Mouse (Mus musculus) MEL (cell line): Measurements from ENCODE around the gene Prrt3. TPM values are rescaled to one million over a fixed set of nuclear protein-coding genes. Genes with fewer than 3 reads are reported as not detected.

Source experiments
- DNase-seq: peaks from one replicate; pipeline ENCODE4 v3.0.0; 2011; ENCODE audit warnings: low read depth, low spot score
- H3K27ac ChIP-seq: 2 replicates; pipeline ENCODE4 v1.5.1; 2012; ENCODE audit warnings: low read depth, mild to moderate bottlenecking, control low read depth, low read length, moderate library complexity; ENCODE audit not compliant: control insufficient read depth
- H3K27me3 ChIP-seq, 2 experiments: fragments of 150-350 bp in 1 of 2; sonication (generic) in 1 of 2; 2 replicates each; pipeline ENCODE4 v1.6.1; 2012; ENCODE audit warnings: low read length in 2 of 2, mild to moderate bottlenecking in 2 of 2, improper control_type of control experiment in 1 of 2, moderate library complexity in 1 of 2; ENCODE audit not compliant: insufficient read depth in 2 of 2, control insufficient read depth in 1 of 2
- H3K36me3 ChIP-seq, 2 experiments: 2 replicates each; pipeline ENCODE4 v1.6.1; 2012 to 2014; ENCODE audit warnings: low read length in 2 of 2, improper control_type of control experiment in 1 of 2, inconsistent platforms in 1 of 2, mild to moderate bottlenecking in 1 of 2; ENCODE audit not compliant: insufficient read depth in 2 of 2, control insufficient read depth in 1 of 2
- H3K4me1 ChIP-seq, 2 experiments: fragments of 150-350 bp in 1 of 2; sonication (generic) in 1 of 2; 2 replicates each; pipeline ENCODE4 v1.6.1; 2012; ENCODE audit warnings: low read length in 2 of 2, improper control_type of control experiment in 1 of 2, mild to moderate bottlenecking in 1 of 2; ENCODE audit not compliant: insufficient read depth in 2 of 2, control insufficient read depth in 1 of 2
- H3K4me3 ChIP-seq, 2 experiments: fragments of 150-350 bp in 1 of 2; sonication (generic) in 1 of 2; 2 replicates each; pipeline ENCODE4 v1.5.1; 2012; ENCODE audit warnings: low read depth in 2 of 2, low read length in 2 of 2, mild to moderate bottlenecking in 2 of 2, moderate library complexity in 2 of 2, control low read depth in 1 of 2, improper control_type of control experiment in 1 of 2; ENCODE audit not compliant: control insufficient read depth in 1 of 2, insufficient read depth in 1 of 2
- H3K79me2 ChIP-seq: 2 replicates; pipeline ENCODE4 v1.6.1; 2012; ENCODE audit warnings: mild to moderate bottlenecking, low read length, moderate library complexity; ENCODE audit not compliant: control insufficient read depth, poor library complexity, insufficient read depth
- H3K9ac ChIP-seq: 2 replicates; pipeline ENCODE4 v1.6.1; 2012; ENCODE audit warnings: low read depth, mild to moderate bottlenecking, control low read depth, low read length, moderate library complexity; ENCODE audit not compliant: control insufficient read depth, poor library complexity, severe bottlenecking
- H3K9me3 ChIP-seq: fragments of 150-350 bp; sonication (generic); replicated peaks from 2 replicates; pipeline ENCODE4 v1.6.1; 2012; ENCODE audit warnings: mild to moderate bottlenecking, low read length, improper control_type of control experiment, moderate library complexity; ENCODE audit not compliant: insufficient read depth
- BHLHE40 ChIP-seq: IDR thresholded peaks from 2 replicates; pipeline ENCODE4 v1.6.1; 2012; ENCODE audit warnings: low read depth, mild to moderate bottlenecking, inconsistent platforms, low read length, improper control_type of control experiment, borderline replicate concordance
- CHD1 ChIP-seq: IDR thresholded peaks from 2 replicates; pipeline ENCODE4 v1.6.1; 2012; ENCODE audit warnings: low read depth, mild to moderate bottlenecking, inconsistent platforms, low read length, improper control_type of control experiment
- CHD2 ChIP-seq: IDR thresholded peaks from 2 replicates; pipeline ENCODE4 v1.6.1; 2011; ENCODE audit warnings: low read length, improper control_type of control experiment
- ETS1 ChIP-seq: IDR thresholded peaks from 2 replicates; pipeline ENCODE4 v1.6.1; 2012; ENCODE audit warnings: low read depth, mild to moderate bottlenecking, inconsistent platforms, low read length, improper control_type of control experiment, moderate library complexity
- GABPA ChIP-seq: IDR thresholded peaks from 2 replicates; pipeline ENCODE4 v1.6.1; 2012; ENCODE audit warnings: low read depth, mild to moderate bottlenecking, inconsistent platforms, low read length, improper control_type of control experiment, moderate library complexity
- GATA1 ChIP-seq: IDR thresholded peaks from 2 replicates; pipeline ENCODE4 v1.6.1; 2011; ENCODE audit warnings: low read depth, low read length, improper control_type of control experiment
- KAT2A ChIP-seq: conservative IDR thresholded peaks from 2 replicates; pipeline ENCODE4 v1.6.1; 2012; ENCODE audit warnings: low read depth, low read length, improper control_type of control experiment, inconsistent platforms
- MAFK ChIP-seq: IDR thresholded peaks from 2 replicates; pipeline ENCODE4 v1.6.1; 2011; ENCODE audit warnings: low read depth, mild to moderate bottlenecking, low read length, improper control_type of control experiment, borderline replicate concordance
- MAX ChIP-seq: IDR thresholded peaks from 2 replicates; pipeline ENCODE4 v1.6.1; 2011; ENCODE audit warnings: low read length, improper control_type of control experiment
- MAZ ChIP-seq: IDR thresholded peaks from 2 replicates; pipeline ENCODE4 v1.6.1; 2012; ENCODE audit warnings: low read depth, mild to moderate bottlenecking, inconsistent platforms, low read length, improper control_type of control experiment
- MYB ChIP-seq: IDR thresholded peaks from 2 replicates; pipeline ENCODE4 v1.6.1; 2011; ENCODE audit warnings: mild to moderate bottlenecking, low read depth, low read length, improper control_type of control experiment
- POLR2AphosphoS5 ChIP-seq: IDR thresholded peaks from 2 replicates; pipeline ENCODE4 v1.6.1; 2012; ENCODE audit warnings: low read depth, borderline replicate concordance, mild to moderate bottlenecking, inconsistent platforms, low read length, moderate library complexity, mixed read lengths
- RCOR1 ChIP-seq: IDR thresholded peaks from 2 replicates; pipeline ENCODE4 v1.6.1; 2012; ENCODE audit warnings: low read depth, mild to moderate bottlenecking, inconsistent platforms, low read length, improper control_type of control experiment
- SIN3A ChIP-seq: IDR thresholded peaks from 2 replicates; pipeline ENCODE4 v1.6.1; 2012; ENCODE audit warnings: low read length, improper control_type of control experiment, inconsistent platforms
- SMC3 ChIP-seq: IDR thresholded peaks from 2 replicates; pipeline ENCODE4 v1.6.1; 2011; ENCODE audit warnings: low read depth, low read length, improper control_type of control experiment
- TBP ChIP-seq: IDR thresholded peaks from 2 replicates; pipeline ENCODE4 v1.8.0; 2011; ENCODE audit warnings: low read depth, low read length, improper control_type of control experiment
- USF1 ChIP-seq: IDR thresholded peaks from 2 replicates; pipeline ENCODE4 v1.6.1; 2014; ENCODE audit warnings: low read depth, mild to moderate bottlenecking, inconsistent platforms, low read length, improper control_type of control experiment, moderate library complexity
- USF2 ChIP-seq, 2 experiments: IDR thresholded peaks; 2 replicates each; pipeline ENCODE4 v1.6.1; 2011 to 2012; ENCODE audit warnings: improper control_type of control experiment in 2 of 2, low read length in 2 of 2, borderline replicate concordance in 1 of 2, inconsistent platforms in 1 of 2, low read depth in 1 of 2, mild to moderate bottlenecking in 1 of 2; ENCODE audit not compliant: insufficient read depth in 1 of 2
- ZC3H11A ChIP-seq: IDR thresholded peaks from 2 replicates; pipeline ENCODE4 v1.6.1; 2012; ENCODE audit warnings: low read depth, mild to moderate bottlenecking, inconsistent platforms, low read length, improper control_type of control experiment
- ZMIZ1 ChIP-seq: IDR thresholded peaks from 2 replicates; pipeline ENCODE4 v1.6.1; 2012; ENCODE audit warnings: low read depth, mild to moderate bottlenecking, inconsistent platforms, low read length, improper control_type of control experiment, moderate library complexity
- ZNF384 ChIP-seq: IDR thresholded peaks from 2 replicates; pipeline ENCODE4 v1.6.1; 2012; ENCODE audit warnings: low read depth, mild to moderate bottlenecking, inconsistent platforms, low read length, improper control_type of control experiment
- polyA plus RNA-seq, 2 experiments: library from polyadenylated mRNA; stranded (reverse) in 1 of 2; unstranded in 1 of 2; fragments of >175 nt in 1 of 2; fragments of >200 nt in 1 of 2; gene quantifications; 2 replicates each; pipeline versions ENCODE4 v1.2.1 to v1.2.4; 2012; ENCODE audit warnings: low replicate concordance in 2 of 2, low read depth in 1 of 2; ENCODE audit not compliant: insufficient read length in 2 of 2, insufficient read depth in 1 of 2, missing spikeins in 1 of 2
- total RNA-seq: library from RNA; depleted of rRNA; stranded (reverse); fragments of 300-350 nt; gene quantifications from 2 replicates; pipeline ENCODE4 v1.2.3, GENCODE M21; 2012

Prrt3 gene
- total and polyA plus RNA-seq, 3 experiments = 0.08 to 0.10 TPM; not detected in 1

- peaks cover 0 to 12% of the 10 kb centered on the region in 2 experiments; a peak in 2 of 4 replicates for H3K36me3 ChIP-seq
- no peak for TF ChIP-seq USF1
- no peak for TF ChIP-seq GABPA
- TF ChIP-seq CHD2 = no peak
- TF ChIP-seq MAX = no peak
- no peak for TF ChIP-seq MYB
- TF ChIP-seq GATA1 = no peak
- no peak for TF ChIP-seq BHLHE40
- no peak for TF ChIP-seq RCOR1
Observed at GRCm38 (mm10) chr6:113489410-113489809, 12.3 kb downstream of the Prrt3 start.

GRCm38 (mm10) chr6:113487125-113487576 is 14.6 kb downstream of the Prrt3 start:
- DNase-seq = peak; percentile 41
- H3K4me3 ChIP-seq = no peak overlapping the region
- H3K9ac ChIP-seq = no peak overlapping the region
- TF ChIP-seq USF2 (IDR thresholded peaks at IDR 0.05; ENCODE audit: borderline replicate concordance in 1 of 2, insufficient read depth in 1 of 2, low read depth in 1 of 2, low read length in 2 of 2) = no peak
- peak; percentile 50; the same call in 1 of the 2 replicates for TF ChIP-seq MAFK
- no peak for TF ChIP-seq SIN3A
- TF ChIP-seq TBP = no peak
- peak; percentile 79 for TF ChIP-seq GABPA
- no peak for TF ChIP-seq MAZ
- peak; percentile 32; the same call in 1 of the 2 replicates for TF ChIP-seq ETS1
- TF ChIP-seq SMC3 = no peak
- peak; percentile 66 for TF ChIP-seq GATA1
- TF ChIP-seq CHD1 = no peak
- no peak for TF ChIP-seq KAT2A
- TF ChIP-seq ZMIZ1 = no peak
- TF ChIP-seq ZC3H11A = no peak
- TF ChIP-seq POLR2AphosphoS5 = no peak
- no peak for TF ChIP-seq ZNF384
- no peak overlapping the region; the same call in 1 of the 2 replicates for H3K27ac ChIP-seq
- H3K79me2 ChIP-seq = 0 out of 2 replicates have a peak, but pooled peaks cover 2% of the 10 kb centered on the region
- H3K4me1 ChIP-seq = peaks cover 6 to 21% of the 10 kb centered on the region in 2 experiments
- H3K27me3 ChIP-seq = no peaks in the 10 kb centered on the region
- H3K9me3 ChIP-seq = no peaks in the 10 kb centered on the region
- H3K36me3 ChIP-seq = peaks cover 0 to 17% of the 10 kb centered on the region in 2 experiments; a peak in 2 of 4 replicates

More at GRCm38 (mm10) chr6:113489410-113489809, 12.3 kb downstream of the Prrt3 start:
- Histone ChIP-seq H3K9me3 (no peaks in the 10 kb centered on the region), H3K27ac (no peak overlapping the region), H3K9ac (no peak overlapping the region), H3K79me2 (no peaks in the 10 kb centered on the region), H3K4me3 (no peak overlapping the region), H3K4me1 (peaks cover 6 to 15% of the 10 kb centered on the region in 2 experiments), H3K27me3 (no peaks in the 10 kb centered on the region)
- DNase-seq = no peak
